Mouse (Mus musculus) ES-E14 (cell line): ENCODE data around the gene Slc37a1.

Experiments used
- CHD2 ChIP-seq: IDR thresholded peaks from 2 replicates; pipeline ENCODE4 v1.6.1; 2014; ENCODE audit warnings: mild to moderate bottlenecking, low read depth, low read length, inconsistent platforms
- HCFC1 ChIP-seq: IDR thresholded peaks from 2 replicates; pipeline ENCODE4 v1.6.1; 2012; ENCODE audit warnings: low read length, inconsistent platforms, borderline replicate concordance; ENCODE audit not compliant: insufficient read depth

GRCm38 (mm10) chr17:31370931-31371330 lies 84.3 kb downstream of the Slc37a1 start:
- TF ChIP-seq HCFC1 (no peak), CHD2 (no peak)
